Mouse (Mus musculus) myocyte (in vitro differentiated cells): ENCODE data around the gene Opa3.

Experiments used
- CEBPB ChIP-seq: IDR thresholded peaks from 2 replicates; pipeline ENCODE4 v1.6.1; 2011; ENCODE audit warnings: mild to moderate bottlenecking, moderate library complexity; ENCODE audit not compliant: poor library complexity, insufficient read depth, severe bottlenecking
- E2F4 ChIP-seq: IDR thresholded peaks from one replicate; pipeline ENCODE4 v1.6.1; 2011; ENCODE audit warnings: mild to moderate bottlenecking, control low read depth, moderate library complexity; ENCODE audit not compliant: insufficient read depth
- MAX ChIP-seq: IDR thresholded peaks from one replicate; pipeline ENCODE4 v1.6.1; 2011; ENCODE audit warnings: low read depth, mild to moderate bottlenecking, control low read depth
- MYOD1 ChIP-seq, 3 experiments: IDR thresholded peaks; one replicate each; pipeline ENCODE4 v1.6.1; 2011; ENCODE audit warnings: control low read depth in 2 of 3, low read depth in 2 of 3, mild to moderate bottlenecking in 2 of 3, moderate library complexity in 1 of 3; ENCODE audit not compliant: insufficient read length in 2 of 3, control insufficient read depth in 1 of 3
- MYOG ChIP-seq, 3 experiments: IDR thresholded peaks; one replicate each; pipeline ENCODE4 v1.6.1; 2011; ENCODE audit warnings: control low read depth in 2 of 3, low read depth in 2 of 3, mild to moderate bottlenecking in 2 of 3; ENCODE audit not compliant: insufficient read length in 2 of 3, control insufficient read depth in 1 of 3, insufficient read depth in 1 of 3
- POLR2A ChIP-seq: IDR thresholded peaks from one replicate; pipeline ENCODE4 v1.6.1; 2011; ENCODE audit warnings: low read depth, mild to moderate bottlenecking, control low read depth, moderate library complexity; ENCODE audit not compliant: insufficient read length
- POLR2AphosphoS2 ChIP-seq: IDR thresholded peaks from one replicate; pipeline ENCODE4 v1.6.1; 2011; ENCODE audit warnings: low read depth, control low read depth; ENCODE audit not compliant: insufficient read length
- TCF12 ChIP-seq: IDR thresholded peaks from one replicate; pipeline ENCODE4 v1.6.1; 2011; ENCODE audit warnings: mild to moderate bottlenecking, control low read depth; ENCODE audit not compliant: poor library complexity, insufficient read depth, severe bottlenecking
- USF1 ChIP-seq: IDR thresholded peaks from one replicate; pipeline ENCODE4 v1.6.1; 2011; ENCODE audit warnings: low read depth, mild to moderate bottlenecking, control low read depth, moderate library complexity

DNA sequence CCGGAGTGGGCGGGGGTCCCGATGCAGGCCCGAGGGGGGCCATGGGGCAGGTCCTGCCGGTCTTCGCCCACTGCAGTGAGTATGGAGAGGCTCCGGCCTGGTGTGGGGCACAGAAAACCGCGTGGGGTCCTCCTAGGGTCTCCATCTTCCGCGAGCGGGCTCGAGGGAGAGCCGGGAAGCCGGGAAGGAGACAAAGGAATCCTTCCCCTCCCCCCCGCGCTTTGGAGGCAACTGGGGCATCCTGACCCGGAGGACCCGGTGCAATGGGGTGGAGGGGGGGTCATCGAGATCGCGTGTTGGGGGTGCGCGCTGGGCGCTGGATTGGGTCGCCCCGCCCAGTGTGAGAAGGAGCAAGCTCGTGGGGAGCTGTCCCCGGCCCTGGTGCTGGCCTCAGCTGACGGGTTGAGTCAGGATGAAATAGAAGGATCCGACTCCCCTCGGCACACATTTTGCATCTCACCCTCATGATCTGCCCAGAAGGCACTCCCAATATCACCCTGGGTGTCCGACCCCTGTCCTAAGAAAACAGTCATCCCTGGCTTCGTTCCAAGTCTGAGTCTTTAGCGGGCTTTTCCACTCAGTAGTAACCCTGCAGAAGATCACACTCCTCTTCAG lies 54.8 kb downstream of the Opa3 start:
- no peak for TF ChIP-seq POLR2A
- no peak for TF ChIP-seq MAX
- no peak for TF ChIP-seq POLR2AphosphoS2
- TF ChIP-seq MYOD1 (IDR thresholded peaks at IDR 0.05; ENCODE audit: control insufficient read depth in 1 of 3, insufficient read length in 2 of 3, low read depth in 2 of 3): no peak
- TF ChIP-seq USF1: no peak
- no peak for TF ChIP-seq TCF12
- TF ChIP-seq MYOG (IDR thresholded peaks at IDR 0.05; ENCODE audit: control insufficient read depth in 1 of 3, insufficient read depth in 1 of 3, insufficient read length in 2 of 3, low read depth in 2 of 3): no peak
- no peak for TF ChIP-seq CEBPB
- TF ChIP-seq E2F4: no peak
